Mouse (Mus musculus): ENCODE data around the gene Stat5a.

Gene Stat5a

DNA sequence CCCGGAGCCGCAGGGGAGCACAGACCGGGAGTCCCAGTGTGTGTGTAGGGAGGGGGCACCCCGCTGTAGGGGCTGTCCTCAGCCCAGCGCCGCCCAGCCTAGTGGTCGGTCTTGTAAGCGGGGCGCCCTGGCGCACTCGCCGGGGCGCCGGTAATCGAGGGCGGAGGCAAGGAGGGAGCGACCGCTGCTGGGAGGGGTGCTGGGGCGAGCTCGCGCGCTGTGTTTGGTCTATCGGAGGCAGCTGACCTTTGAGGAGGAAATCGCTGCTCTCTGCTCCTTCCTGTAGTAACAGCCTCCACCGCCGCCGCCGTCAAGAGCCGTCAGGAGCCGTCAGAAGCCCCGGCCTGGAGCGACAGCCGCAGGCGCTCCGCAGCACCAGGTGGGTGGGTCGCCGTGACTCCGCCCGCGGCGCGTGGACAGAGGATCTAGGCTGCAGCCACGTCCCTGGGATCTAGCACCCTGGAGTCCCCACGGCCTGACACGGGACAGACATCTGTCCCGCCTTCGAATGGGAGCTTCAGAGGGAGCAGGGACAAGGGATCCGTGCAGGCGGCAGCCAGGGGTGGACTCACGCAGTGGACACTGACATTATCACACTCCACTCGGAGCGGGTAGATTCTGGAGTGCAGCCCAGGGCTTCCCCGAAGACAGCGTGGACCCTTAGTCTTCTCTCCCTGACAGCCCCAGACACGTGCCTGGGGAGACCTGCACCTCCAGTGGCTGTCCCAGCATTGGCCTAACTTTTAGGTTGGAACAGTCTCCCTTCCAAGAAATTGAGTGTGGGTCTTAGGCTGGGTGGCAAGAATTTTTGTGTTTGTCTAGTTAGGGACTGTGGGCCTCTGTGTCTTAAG, 1.3 kb downstream of the Stat5a start:
- peak; percentile 93 for DNase-seq (ENCODE audit: low read depth)

DNA sequence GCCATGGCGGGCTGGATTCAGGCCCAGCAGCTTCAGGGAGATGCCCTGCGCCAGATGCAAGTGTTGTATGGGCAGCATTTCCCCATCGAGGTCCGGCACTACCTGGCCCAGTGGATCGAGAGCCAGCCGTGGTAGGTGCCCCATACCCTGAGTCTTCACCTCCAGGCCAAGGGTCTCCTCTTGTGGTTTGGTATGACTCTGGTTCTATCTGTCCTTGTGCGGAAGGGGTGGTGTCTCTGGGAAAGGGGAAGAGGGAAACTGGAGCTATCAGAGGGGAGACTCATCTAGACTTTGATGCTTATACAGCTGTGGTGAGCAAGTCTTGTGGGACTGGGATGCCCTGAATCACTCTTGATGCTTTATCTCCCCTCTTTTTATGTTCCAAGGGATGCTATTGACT, 2.2 kb downstream of the Stat5a start:
- peak; percentile 45 for DNase-seq (ENCODE audit: low read depth)

DNA sequence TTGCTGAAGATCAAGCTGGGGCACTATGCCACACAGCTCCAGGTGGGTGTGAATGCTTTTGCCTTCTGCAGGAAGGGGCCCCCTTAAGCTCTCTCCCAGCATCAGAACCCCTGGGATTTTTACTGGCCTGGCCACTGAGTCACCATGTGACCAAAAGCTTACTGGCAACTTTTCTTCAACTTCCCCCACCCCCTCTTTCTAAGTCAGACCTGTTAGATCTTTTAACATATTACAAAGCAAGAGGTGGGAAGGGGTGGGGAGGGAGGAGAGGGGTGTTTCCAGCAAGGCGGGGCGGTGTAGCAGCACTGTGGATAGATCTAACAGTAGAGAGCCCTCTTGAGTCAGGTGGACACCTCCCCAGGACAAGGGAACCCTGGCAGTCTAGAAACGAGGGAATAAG, 2.7 kb downstream of the Stat5a start:
- peak; percentile 55 for DNase-seq (ENCODE audit: low read depth)

DNA sequence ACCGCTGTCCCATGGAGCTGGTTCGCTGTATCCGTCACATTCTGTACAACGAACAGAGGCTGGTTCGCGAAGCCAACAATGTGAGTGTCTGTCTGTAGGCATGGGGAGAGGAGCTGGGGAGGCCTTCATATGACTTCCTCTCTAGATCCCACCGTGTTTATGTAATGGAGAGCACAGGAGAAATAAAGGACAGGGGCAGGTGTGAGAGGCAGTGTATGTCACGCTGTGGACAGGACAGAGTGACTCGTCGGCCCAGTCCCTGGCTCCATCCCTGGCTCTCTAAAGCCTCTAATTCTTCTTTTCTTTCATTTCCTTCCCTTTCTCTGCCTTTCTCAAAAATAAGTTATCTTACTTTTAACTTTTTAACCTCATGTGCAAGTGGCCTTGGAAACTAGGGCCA, 4.0 kb downstream of the Stat5a start:
- DNase-seq (ENCODE audit: low read depth): no peak

DNA sequence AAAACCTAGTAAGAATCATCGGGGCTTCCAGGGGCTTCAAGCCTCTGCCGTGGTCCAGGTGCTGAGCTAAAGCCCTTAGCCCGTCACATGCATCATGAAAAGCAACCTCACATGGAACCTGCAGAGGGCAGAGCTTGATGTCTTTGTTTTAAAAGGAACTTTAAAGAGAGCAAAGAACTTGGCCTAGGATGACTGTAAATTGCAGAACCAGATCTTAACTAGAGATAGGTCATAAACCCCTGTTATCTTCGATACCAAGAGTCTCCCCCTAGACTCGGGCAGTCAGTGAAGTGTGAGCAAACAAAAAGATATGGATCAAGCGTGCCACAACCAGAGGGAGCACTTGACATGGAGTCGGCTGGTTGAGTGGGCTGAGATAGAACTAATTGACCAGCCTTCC, 6.5 kb downstream of the Stat5a start:
- no peak for DNase-seq (ENCODE audit: low read depth)

DNA sequence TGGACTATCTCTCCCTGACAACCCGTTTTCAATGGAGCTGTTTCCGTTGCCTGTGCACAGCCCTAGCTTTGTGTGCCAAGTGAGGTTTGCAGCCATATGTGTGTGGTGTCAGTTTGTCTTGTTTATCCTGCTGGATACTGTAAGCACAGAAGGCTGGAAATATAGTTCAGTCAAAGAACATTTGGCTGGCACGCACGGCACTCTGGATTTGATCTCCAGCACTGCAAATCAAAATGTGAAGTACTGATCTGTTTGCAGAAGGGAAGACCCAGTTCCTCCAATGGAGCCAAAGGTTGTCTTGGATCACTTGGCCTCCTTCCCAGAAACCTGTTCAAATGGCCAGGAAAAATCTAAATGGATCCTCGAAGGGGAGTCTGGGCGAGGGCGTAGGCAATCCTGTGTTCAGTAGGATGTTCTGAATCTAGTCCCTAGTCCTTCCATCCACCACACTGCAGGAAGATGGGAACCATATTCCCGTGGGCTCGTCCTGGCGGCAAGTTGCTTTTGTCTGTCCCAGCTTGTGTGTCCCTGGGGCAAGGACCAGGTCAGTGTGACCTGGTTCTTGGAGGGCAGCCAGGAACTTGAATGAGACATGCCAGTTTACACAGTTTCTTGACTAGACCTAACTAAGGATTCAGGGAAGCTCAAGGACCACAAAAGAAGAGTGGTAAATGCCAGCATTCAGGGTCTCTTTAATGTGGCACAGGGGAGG, 11.3 kb downstream of the Stat5a start:
- no peak for DNase-seq (ENCODE audit: low read depth)

DNA sequence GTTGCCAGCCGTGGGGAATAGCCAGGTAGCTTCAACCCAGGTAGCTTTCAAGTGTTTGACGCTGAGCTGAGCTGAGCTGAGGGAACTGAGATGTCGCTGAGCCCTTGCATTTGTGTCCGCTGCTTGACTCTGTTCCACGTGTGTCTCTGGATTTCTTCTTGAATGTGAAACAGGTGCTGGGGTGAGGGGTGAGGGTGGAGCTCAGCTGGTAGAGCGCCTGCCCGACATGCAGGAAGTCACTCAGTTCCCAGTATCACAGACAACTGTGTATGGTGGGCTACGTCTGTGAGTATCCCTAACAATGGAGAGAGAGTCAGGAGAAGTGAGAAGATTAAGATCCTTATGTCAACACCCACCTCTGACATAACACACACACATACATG, 11.8 kb downstream of the Stat5a start:
- no peak for DNase-seq (ENCODE audit: low read depth)

DNA sequence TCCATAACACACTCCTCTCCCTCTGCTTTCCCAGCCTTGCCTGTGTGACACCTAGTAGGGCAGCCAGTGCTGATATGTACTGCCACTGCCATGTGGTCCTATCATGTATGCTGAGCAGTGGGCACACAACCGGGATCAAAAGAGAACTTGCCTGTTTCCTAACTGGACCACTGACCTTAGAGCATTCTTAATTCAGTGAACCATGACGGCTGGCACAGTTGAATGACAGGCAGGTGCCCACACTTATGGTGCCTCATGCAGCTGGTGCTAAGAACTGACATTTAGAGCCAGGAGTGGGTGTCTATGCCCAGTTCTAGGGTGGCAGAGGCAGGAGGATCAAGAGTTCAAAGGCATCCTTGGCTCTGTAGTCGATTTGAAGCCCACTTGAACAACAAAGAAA, 16.6 kb downstream of the Stat5a start:
- DNase-seq (ENCODE audit: low read depth): no peak

DNA sequence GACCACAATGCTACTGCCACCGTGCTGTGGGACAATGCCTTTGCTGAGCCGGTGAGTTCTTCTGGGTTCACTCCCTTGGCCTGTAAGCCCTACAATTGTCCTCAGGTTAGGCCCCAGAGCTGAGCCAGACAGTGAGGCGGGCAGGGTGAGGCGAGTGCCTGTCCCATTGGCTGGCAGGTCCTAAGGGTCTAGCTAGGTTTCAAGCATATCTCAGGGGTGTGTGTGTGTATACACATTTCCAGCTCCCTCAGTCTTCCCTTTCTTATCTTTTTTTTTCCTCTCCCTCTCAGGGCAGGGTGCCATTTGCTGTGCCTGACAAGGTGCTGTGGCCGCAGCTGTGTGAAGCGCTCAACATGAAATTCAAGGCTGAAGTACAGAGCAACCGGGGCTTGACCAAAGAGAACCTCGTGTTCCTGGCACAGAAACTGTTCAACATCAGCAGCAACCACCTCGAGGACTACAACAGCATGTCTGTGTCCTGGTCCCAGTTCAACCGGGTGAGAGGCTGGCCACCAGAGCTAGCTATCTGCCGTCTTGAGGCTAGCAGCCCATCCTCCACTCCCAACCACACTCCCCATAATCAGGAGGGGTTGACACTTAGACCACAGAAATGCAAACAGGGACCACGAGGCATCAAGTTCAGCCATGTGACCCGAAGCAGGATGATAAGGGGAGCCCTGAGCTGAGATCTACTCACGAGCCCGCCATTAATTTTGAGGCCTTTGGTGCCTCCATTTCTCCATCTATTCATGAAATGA, 20.3 kb downstream of the Stat5a start:
- no peak for DNase-seq (ENCODE audit: low read depth)

DNA sequence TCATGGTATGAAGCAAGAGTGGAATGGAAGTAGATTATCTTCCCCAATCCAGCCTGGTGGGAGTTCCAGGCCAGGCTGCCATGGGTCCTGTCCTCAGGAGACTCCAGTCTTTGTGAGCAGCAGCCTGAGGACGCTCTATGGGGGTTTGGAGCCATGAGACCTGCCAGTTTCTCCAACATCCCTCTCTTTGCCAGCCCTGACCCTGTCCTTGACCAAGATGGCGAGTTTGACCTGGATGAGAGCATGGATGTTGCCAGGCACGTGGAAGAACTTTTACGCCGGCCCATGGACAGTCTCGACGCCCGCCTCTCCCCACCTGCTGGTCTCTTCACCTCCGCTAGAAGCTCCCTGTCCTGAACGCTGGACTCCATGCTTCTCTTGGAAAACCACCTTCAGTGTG, 24.5 kb downstream of the Stat5a start:
- DNase-seq (ENCODE audit: low read depth): no peak

DNA sequence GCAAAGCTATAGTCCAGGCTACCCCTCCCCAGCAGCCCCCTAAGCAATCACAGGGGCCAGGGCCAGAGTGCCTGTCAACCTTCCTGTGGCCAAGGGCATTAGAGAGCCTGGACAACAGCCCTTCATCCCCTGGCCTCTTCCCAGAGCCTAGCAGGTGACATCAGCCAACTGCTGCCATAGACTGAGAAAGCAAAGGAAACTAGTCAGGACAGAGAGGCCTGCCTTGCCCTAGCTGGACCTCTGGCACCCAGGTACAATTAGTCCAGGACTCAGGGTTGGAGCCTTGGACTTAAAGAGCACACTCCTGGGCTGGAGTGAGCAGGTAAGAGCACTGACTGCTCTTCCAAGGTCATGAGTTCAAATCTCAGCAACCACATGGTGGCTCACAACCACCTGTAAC, 26.3 kb downstream of the Stat5a start:
- no peak for DNase-seq (ENCODE audit: low read depth)

DNA sequence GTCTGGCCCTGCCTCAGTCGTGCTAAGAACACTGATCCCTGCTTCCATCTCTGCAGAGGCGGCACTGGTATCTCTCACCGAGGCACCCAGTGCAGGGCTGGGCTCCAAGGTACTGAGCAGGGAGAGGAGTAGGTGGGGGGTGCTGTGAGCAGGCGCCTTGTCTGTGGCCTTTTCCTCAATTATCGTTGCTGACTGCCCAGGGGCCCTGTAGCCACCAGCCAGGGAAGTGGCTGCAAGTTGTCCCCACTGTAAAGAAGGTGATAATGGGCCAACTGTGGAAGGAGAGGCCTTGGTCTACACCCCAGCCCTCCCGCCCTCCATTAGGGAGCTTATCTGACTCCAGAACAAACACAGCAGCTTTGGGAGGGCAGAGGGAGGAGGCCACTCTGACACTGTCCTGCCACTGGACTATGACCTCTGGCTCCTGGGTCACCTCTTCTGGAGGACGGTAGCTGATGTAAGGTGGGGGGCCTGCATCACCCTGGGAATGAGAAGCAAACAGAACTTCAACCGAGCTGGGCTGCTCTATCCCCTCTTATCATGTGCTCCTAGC, 27.1 kb downstream of the Stat5a start:
- DNase-seq (ENCODE audit: low read depth): no peak

DNA sequence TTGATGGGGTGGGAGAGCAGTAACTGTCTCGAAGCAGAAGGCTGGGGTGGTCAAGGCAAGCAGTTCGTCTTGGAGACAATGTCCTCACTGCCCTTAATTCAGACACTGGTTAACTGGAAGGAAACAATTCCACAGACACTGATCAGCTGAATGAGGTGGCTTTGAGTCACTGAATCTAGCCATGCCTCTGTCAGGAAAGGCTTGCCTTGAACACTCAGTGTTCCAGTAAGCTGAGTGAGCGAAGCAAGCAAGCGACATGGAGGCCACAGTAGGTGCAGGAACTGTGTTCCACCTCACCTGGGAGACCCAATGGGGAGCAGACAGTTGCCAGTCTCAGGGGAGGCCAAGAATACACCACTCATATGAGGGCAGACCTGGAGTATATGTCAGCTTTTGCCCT, 28.1 kb downstream of the Stat5a start:
- DNase-seq (ENCODE audit: low read depth): no peak

DNA sequence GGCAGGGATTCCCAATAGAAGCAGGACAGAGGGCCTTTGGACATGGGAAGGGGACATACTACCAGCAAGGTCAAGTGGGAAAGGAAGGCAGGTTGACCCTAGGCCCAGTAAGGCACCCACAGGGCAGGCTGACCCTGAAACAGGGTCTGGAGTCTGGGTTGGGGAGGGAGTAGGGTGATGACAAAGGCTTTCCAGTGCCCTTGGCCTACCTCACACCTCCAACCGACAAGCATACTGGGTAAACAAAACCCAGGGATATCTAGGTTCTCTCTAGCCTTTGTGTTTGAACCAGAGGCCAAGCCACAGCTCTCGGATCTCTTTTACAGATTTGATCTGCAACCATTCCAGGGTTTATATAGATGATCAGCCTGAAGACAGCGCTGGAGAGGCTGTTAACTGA, 28.6 kb downstream of the Stat5a start:
- no peak for DNase-seq (ENCODE audit: low read depth)

DNA sequence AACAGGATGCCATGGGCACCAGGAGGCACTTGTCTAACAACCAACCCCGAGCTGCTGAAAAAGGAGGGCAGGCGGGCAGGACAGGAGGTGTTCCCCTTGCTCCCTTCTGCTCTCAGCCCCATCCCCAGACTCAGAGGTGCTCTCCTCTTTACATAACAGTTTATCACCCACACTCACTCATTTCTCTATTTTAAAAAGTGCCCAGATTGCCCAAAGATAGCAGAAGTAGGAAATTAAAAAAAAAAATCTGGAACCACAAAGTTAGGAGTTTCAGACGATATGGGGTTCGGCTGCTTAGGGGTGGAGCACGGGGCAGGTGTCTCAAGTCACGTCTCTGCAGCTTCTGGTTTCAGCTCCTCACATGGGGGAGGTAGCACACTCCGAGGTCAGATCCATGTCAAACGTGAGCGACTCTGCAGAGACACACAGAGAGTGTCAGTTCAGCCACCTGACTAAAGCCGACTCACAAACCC, 29.2 kb downstream of the Stat5a start:
- no peak for DNase-seq (ENCODE audit: low read depth)

DNA sequence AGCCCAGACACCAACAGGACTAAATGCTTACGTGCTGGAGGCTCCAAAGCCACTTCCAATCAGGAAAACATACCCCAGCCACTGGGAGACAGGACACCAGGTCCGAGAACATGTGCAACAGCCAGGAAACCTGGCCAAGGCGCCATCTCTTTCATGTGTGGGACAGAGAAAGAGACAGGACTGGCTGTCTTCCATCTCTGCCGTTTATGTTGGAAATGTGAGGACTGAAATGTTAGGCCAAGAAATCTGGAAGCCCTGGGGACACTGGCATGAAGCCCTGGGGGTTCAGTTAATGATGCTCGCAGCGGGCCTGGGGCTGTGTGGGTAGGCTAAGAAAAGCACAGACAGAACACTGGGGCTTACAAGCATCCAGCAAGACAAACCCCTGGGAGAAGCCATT, 31.3 kb downstream of the Stat5a start:
- no peak for DNase-seq (ENCODE audit: low read depth)

DNA sequence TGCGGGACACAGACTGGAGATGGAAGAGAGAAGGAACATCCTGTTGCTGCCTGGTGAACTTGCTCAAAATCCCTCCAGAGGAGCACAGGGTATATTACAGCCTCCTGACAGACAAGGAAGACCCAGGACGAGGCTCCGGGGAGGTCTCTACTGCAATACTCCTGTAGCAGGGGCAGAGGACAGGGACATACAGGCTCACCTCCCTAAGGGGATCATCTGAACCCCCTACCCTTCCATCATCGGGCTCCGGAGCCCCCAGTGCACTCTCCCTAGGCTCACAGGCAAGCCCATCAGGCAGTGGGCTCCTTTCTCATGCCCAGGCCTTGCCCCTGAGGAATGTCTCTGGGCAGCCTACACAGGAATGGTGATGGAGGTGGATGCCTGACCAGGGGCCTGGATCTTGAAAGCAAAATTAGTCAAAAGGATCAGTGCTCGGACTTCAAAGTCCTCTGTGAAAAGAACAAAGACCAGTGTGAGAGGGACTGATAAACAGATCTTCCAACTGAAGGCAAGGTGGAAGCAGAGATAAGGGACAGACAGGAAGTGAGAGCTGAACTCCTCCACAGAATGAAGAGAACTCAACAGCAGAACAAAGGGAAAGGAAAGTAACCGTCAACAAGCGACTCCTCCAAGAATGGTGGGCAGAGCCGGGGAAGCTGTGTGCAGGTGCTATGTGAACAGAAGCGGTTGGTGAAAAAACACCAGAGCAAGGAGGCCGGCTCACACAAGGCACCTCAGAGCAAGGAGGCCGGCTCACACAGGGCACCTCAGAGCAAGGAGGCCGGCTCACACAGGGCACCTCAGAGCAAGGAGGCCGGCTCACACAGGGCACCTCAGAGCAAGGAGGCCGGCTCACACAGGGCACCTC, 32.3 kb downstream of the Stat5a start:
- peak; percentile 80 for DNase-seq (ENCODE audit: low read depth)

DNA sequence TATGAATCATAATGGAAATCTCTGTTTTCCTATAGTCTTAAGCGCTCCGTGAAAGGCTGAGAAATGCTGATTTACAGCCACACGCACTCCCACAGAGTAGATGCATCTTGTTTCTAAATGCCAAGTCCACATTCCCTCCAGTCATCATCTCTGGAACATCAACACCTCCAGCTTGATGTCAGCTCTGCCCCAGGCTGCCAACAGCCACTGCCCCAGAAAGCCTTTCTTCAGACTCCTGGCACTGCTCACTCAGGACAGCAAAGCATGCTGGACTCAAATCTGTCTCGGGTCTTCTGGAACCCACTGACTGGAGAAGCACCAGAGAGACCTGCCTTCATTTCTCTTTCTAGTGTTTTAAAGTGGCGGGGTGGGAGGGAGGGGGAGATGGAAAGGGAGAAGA, 33.3 kb downstream of the Stat5a start:
- DNase-seq (ENCODE audit: low read depth): no peak

DNA sequence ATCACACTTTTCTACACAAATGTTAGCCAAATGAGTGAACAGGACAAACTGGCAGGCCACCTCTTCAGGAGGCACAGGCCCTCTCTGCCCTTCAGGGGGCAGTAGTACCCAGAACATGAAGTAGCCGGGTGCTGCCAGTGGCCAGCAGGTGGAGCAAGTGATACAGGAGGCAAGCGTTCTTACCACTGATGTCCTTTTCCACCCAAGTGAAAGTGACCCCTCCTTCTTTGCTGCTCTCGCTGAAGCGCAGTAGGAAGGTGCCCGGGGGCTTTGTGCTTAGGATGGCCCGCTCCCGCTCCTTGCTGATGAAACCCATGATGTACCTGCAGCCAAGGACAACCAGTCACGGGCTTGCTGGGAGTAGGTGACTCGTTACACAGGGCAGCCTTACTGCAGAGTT, 34.3 kb downstream of the Stat5a start:
- peak; percentile 95 for DNase-seq (ENCODE audit: low read depth)

DNA sequence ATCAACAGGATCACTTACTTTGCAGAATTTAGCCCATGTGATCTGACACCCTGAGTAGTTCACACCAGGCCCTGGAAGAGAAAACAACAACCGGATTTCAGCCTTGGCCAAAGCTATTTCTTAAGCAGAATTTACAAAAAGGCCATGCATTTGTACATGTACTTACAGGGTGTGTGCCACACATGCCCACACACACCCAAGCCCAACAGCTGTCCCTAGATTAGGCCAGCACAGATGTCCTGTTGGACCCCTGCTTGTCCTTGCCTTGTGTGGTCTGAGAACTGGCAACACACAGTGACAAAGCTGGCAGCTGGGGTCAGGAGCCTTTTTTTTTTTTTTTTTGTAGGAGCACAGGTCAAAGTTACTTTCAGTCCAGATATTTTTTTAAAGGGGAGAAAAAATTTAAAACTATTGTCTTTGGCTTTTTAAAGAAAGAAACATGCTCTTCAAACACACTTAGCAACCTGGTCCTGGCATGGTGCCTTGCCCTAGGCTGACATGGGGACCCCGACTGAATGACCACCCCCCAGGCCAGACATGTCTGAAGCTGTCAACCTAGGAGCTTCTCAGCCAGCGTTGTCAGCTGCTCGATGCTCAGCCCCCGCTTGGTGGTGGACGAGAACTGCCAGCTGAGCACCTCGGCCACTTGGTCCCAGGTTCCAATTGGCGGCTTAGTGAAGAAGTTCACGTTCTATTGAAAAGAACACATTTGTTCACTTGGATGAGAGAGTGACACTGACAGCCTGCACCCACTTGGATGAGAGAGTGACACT, 35.2 kb downstream of the Stat5a start:
- no peak for DNase-seq (ENCODE audit: low read depth)

DNA sequence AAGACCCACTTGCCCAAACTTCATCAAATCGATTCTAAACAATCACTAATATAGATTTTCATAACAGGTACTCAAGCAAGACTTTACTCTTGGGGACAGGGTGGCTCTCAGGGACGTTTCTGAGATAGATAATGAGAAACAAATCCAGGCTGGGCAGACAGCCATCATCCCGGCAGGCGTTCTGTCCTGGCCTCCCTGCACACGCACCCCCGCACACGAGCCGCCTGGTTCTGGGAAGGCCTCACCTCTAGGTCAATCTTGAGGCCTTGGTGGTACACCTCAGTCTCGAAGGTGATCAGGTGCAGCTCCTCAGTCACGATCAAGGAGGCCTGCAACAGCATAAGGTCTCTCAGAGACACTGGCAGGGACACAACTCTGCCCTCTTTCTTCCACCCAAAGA, 36.9 kb downstream of the Stat5a start:
- DNase-seq (ENCODE audit: low read depth): no peak
